Mouse (Mus musculus) thymus, adult 2 months (tissue): ENCODE data around the gene Havcr1. TPM values are rescaled to one million over a fixed set of nuclear protein-coding genes. Genes with fewer than 3 reads are reported as not detected.
"Not testable (repeated sequence)": the region's sequence is repeated elsewhere in the genome, so short reads cannot be mapped to it uniquely, and the experiment has no call there.

ENCODE experiments used
- DNase-seq: peaks from one replicate; pipeline ENCODE4 v3.0.0; 2021
- H3K27ac ChIP-seq: fragments of 200-500 bp; 2 replicates; pipeline ENCODE4 v1.5.1; 2012; ENCODE audit warnings: low read length, control low read depth; ENCODE audit not compliant: control insufficient read depth, insufficient read depth
- H3K27me3 ChIP-seq: fragments of 200-500 bp; 2 replicates; pipeline ENCODE4 v1.6.1; 2012; ENCODE audit warnings: mild to moderate bottlenecking, low read length, moderate library complexity, mixed read lengths; ENCODE audit not compliant: control insufficient read depth, insufficient read depth
- H3K36me3 ChIP-seq: fragments of 200-500 bp; 2 replicates; pipeline ENCODE4 v1.6.1; 2012; ENCODE audit warnings: mild to moderate bottlenecking, low read length, moderate library complexity; ENCODE audit not compliant: control insufficient read depth, insufficient read depth
- H3K4me1 ChIP-seq: fragments of 200-500 bp; replicated peaks from 2 replicates; pipeline ENCODE4 v1.6.1; 2012; ENCODE audit warnings: low read length; ENCODE audit not compliant: control insufficient read depth, insufficient read depth
- H3K4me3 ChIP-seq: fragments of 200-500 bp; 2 replicates; pipeline ENCODE4 v1.5.1; 2012; ENCODE audit warnings: mild to moderate bottlenecking, low read length, control low read depth, moderate library complexity; ENCODE audit not compliant: control insufficient read depth, insufficient read depth
- CTCF ChIP-seq: fragments of 200-500 bp; IDR thresholded peaks from 2 replicates; pipeline ENCODE4 v1.5.1; 2012; ENCODE audit warnings: mild to moderate bottlenecking, control low read depth, low read length, moderate library complexity, borderline replicate concordance; ENCODE audit not compliant: control insufficient read depth, poor library complexity, insufficient read depth; ENCODE audit errors: extremely low read depth
- POLR2A ChIP-seq: fragments of 200-500 bp; IDR thresholded peaks from 2 replicates; pipeline ENCODE4 v1.6.1; 2012; ENCODE audit warnings: mild to moderate bottlenecking, low read length, control low read depth, moderate library complexity; ENCODE audit not compliant: control insufficient read depth, poor library complexity, insufficient read depth; ENCODE audit errors: extremely low read depth
- WGBS: fragments of 180-500 bp; shearing (Covaris S2); methylation state at CpG from one replicate; pipeline ENCODE4 v1.1.7; 2018; 5-methylcytosine and 5-hydroxymethylcytosine counted together
- polyA plus RNA-seq: library from polyadenylated mRNA; depleted of rRNA; stranded (reverse); fragments of >200 nt; gene quantifications from 2 replicates; pipeline ENCODE4 v1.2.3, GENCODE M21; 2012; rRNA removed

Havcr1 gene
- 1.1 and 1.3 TPM in 2 replicates for polyA plus RNA-seq

GRCm38 (mm10) chr11:46735076-46735475, at the start of gene Havcr1:
Gene Havcr1, plus strand, starts transcription at chr11:46735080.
- WGBS, result 97% methylated on average over 1 of the region's 1 CpGs
- not testable (repeated sequence) for H3K4me3 ChIP-seq, DNase-seq, H3K27ac ChIP-seq, H3K27me3 ChIP-seq, H3K36me3 ChIP-seq, H3K4me1 ChIP-seq

GRCm38 (mm10) chr11:46690136-46690535, 44.7 kb upstream of the Havcr1 start:
- Histone ChIP-seq H3K36me3 (no peaks in the 10 kb centered on the region), H3K27me3 (no peaks in the 10 kb centered on the region), H3K4me3 (no peak overlapping the region), H3K27ac (no peak overlapping the region), H3K4me1 (no peaks in the 10 kb centered on the region)
- no peak for DNase-seq
- TF ChIP-seq CTCF (no peak), POLR2A (no peak)
- WGBS, result 87% methylated on average over 2 of the region's 2 CpGs

- not testable (repeated sequence) for H3K27ac ChIP-seq, DNase-seq, H3K4me3 ChIP-seq, H3K4me1 ChIP-seq, H3K36me3 ChIP-seq, H3K27me3 ChIP-seq
- WGBS, result 62% methylated on average over 2 of the region's 2 CpGs
Measured at GRCm38 (mm10) chr11:46695849-46696248, 39.0 kb upstream of the Havcr1 start.

- DNase-seq, result no peak
- Histone ChIP-seq H3K4me1 (no peaks in the 10 kb centered on the region), H3K36me3 (no peaks in the 10 kb centered on the region), H3K4me3 (no peak overlapping the region), H3K27ac (no peak overlapping the region), H3K27me3 (no peaks in the 10 kb centered on the region)
- WGBS, result 87% methylated on average over 5 of the region's 5 CpGs
- TF ChIP-seq POLR2A (no peak), CTCF (no peak)
Measured at GRCm38 (mm10) chr11:46697433-46698277, 37.2 kb upstream of the Havcr1 start.

- Histone ChIP-seq H3K36me3 (no peaks in the 10 kb centered on the region), H3K4me1 (no peaks in the 10 kb centered on the region), H3K4me3 (no peak overlapping the region), H3K27me3 (no peaks in the 10 kb centered on the region), H3K27ac (no peak overlapping the region)
- no peak for TF ChIP-seq CTCF
- no peak for TF ChIP-seq POLR2A
- 83% methylated on average over 6 of the region's 6 CpGs for WGBS
- DNase-seq, result no peak
Measured at GRCm38 (mm10) chr11:46698278-46698655, 36.6 kb upstream of the Havcr1 start.

- Histone ChIP-seq H3K27me3 (no peaks in the 10 kb centered on the region), H3K27ac (no peak overlapping the region), H3K36me3 (no peaks in the 10 kb centered on the region), H3K4me1 (no peaks in the 10 kb centered on the region), H3K4me3 (no peak overlapping the region)
- DNase-seq, result no peak
- TF ChIP-seq CTCF (no peak), POLR2A (no peak)
- 86% methylated on average over 5 of the region's 5 CpGs for WGBS
Measured at GRCm38 (mm10) chr11:46698830-46699229, 36.0 kb upstream of the Havcr1 start.

- no peaks in the 10 kb centered on the region for H3K36me3 ChIP-seq
- DNase-seq, result no peak
- no peak for TF ChIP-seq CTCF
- H3K4me3 ChIP-seq, result no peak within 1 kb of the TSS
- no peaks in the 10 kb centered on the region for H3K4me1 ChIP-seq
- H3K27ac ChIP-seq, result no peak within 1 kb of the TSS
- H3K27me3 ChIP-seq, result no peaks in the 10 kb centered on the region
- 65% methylated on average over 6 of the region's 6 CpGs for WGBS
Measured at GRCm38 (mm10) chr11:46706664-46707356, 28.1 kb upstream of the Havcr1 start, which contains the start of gene Timd2. Gene Timd2, minus strand, starts transcription at chr11:46707061.
